Mouse (Mus musculus): Measurements from ENCODE around the gene Fam43b. TPM values are rescaled to one million over a fixed set of nuclear protein-coding genes. Genes with fewer than 3 reads are reported as not detected.

The Fam43b gene
- not detected for polyA plus RNA-seq (2015; fragmentation: Illumina TruSeq; extraction: RNeasy Lipid Tissue Mini Kit (QIAGEN cat#74804); ENCODE audit: insufficient read depth, low replicate concordance)

DNA sequence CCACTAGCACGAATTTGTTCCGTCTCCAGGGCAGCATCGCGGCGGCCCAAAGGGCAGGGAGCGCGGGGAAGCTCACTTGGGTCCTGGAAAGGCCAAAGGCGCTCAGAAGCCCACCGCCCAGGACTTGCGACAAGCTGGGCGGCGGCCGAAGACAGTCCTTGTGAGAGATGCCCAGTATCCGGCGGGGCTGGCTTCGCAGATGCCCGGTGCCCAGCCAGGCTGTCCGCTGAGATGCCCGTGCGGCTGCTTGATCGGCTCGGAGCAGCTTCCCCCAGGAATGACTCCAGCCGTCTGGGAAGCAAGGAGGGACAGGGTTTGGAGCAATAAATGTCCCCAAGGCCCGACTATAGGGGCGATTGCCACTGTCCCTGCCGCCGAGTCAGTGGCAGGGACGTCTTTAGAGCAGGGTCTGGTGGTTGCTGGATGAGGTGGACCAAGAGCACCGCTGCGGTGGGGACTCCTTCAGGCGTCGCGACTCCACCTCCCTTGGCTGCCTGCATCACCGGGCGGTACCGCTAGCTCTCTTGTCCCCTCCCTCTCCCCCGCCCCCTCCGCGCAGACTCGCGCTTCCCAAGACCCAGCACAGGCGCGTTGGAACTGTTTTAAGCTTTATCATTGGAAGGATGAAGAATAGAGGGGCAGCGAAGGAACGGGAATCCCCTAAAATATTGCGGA is at the start of gene Fam43b:
Gene Fam43b, minus strand, starts transcription at position 558 of the 675 bp plus-strand sequence.

DNA sequence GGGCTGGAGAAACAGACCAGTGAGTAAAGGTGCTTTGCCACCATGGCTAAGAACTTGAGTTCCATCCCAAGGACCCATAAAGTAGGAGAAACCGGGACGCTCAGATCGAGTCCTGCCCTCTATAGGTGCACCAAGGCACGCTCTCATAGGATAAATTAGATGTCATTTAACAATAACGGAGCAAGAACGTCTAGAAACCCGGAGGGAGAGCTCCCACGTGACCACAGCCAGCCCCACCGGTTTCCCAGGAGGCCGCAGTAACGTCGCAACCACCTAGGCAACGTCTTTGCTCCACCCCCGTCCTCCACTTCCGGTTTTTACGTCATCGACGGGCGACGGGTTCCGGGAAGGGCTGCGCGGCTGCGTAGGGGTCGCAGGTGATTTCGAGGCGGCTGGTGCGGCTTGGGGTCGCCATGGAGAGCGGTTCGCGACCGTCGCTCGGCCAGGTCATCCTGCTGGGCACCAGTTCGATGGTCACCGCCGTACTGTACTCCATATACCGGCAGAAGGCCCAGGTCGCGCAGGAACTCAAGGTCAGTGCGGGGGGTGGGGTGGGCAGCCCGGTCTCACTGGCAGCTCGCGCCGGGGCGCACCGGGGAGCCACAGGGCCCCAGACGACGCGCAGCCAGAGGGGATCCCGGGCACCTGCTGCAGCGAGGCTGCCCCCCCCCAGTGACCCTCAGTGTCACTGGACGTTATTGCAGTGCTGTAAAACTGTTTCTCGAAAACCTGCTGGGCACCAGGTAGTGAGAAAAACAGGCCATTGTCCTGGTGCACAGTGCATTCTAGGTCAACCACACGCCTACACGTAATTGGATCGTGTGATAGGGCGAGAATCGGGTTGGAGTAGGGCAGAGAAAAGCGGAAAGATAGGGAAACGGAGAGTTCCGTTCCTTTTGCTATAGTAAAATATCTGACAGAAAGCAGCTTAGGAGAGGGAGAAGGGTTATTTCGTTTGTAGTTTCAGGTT is 38.3 kb upstream of the Fam43b start, which contains the start of gene Mul1:
Gene Mul1, plus strand, starts transcription at position 325 of the 970 bp plus-strand sequence.

DNA sequence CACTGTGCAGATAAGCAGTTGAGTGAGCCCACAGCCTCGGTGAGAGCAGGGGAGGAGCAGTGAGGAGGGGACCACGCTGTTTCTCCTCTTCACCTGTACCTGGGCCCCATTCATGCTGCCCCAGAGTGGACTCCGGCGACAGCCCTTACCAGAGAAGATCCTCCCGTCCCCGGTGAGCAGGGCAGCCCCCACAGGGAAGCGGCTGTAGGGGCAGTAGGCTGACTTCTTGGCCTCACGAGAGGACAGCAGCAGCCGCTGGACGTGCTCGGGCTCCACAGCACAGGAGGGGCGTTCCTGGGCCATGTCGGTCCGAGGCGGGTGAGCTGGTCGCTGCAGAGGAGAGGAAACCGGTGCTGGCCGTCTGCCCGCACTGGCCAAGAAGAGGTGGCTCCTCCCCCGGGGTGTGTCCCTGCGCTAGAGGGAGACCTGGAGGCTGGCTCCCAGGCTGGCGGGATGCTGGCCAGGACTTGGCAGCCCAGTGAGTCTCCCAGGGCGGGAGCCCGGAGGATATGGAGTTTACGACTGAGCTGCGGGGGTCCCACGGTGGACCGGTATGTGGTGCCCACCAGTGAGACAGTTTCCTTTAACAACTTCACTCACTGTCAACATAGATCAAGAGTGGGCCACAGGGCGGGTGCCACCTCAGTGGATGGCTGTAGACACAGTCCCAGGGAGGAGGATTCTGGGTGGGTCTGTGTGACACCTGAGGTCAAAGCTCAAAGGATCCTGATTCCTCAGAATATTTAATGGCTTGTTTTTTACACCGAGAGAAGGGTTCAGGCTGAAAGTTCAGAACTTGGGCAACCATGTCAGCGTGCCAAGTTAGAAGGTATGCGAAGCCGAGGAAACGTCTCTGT is 28.5 kb downstream of the Fam43b start, which contains the start of gene Cda:
Gene Cda, minus strand, starts transcription at position 352 of the 857 bp plus-strand sequence.

Other genes starting within 250 kb of the Fam43b start
- 209 TPM for gene Hp1bp3, start 180.2 kb downstream of the Fam43b start, polyA plus RNA-seq (2015; fragmentation: Illumina TruSeq; extraction: RNeasy Lipid Tissue Mini Kit (QIAGEN cat#74804); ENCODE audit: insufficient read depth, low replicate concordance)
- 0.51 TPM for gene Sh2d5, start 146.1 kb downstream of the Fam43b start, polyA plus RNA-seq (2015; fragmentation: Illumina TruSeq; extraction: RNeasy Lipid Tissue Mini Kit (QIAGEN cat#74804); ENCODE audit: insufficient read depth, low replicate concordance)
- 0.21 TPM for gene Kif17, start 146.1 kb downstream of the Fam43b start, polyA plus RNA-seq (2015; fragmentation: Illumina TruSeq; extraction: RNeasy Lipid Tissue Mini Kit (QIAGEN cat#74804); ENCODE audit: insufficient read depth, low replicate concordance)
- gene Ddost, start 91.8 kb downstream of the Fam43b start, polyA plus RNA-seq (2015; fragmentation: Illumina TruSeq; extraction: RNeasy Lipid Tissue Mini Kit (QIAGEN cat#74804); ENCODE audit: insufficient read depth, low replicate concordance) = 67.4 TPM
- 46.5 TPM for gene Pink1, start 70.2 kb downstream of the Fam43b start, polyA plus RNA-seq (2015; fragmentation: Illumina TruSeq; extraction: RNeasy Lipid Tissue Mini Kit (QIAGEN cat#74804); ENCODE audit: insufficient read depth, low replicate concordance)
- gene Cda, start 28.5 kb downstream of the Fam43b start, polyA plus RNA-seq (2015; fragmentation: Illumina TruSeq; extraction: RNeasy Lipid Tissue Mini Kit (QIAGEN cat#74804); ENCODE audit: insufficient read depth, low replicate concordance) = not detected
- 11.3 TPM for gene Mul1, start 38.1 kb upstream of the Fam43b start, polyA plus RNA-seq (2015; fragmentation: Illumina TruSeq; extraction: RNeasy Lipid Tissue Mini Kit (QIAGEN cat#74804); ENCODE audit: insufficient read depth, low replicate concordance)
- gene Camk2n1, start 57.8 kb upstream of the Fam43b start, polyA plus RNA-seq (2015; fragmentation: Illumina TruSeq; extraction: RNeasy Lipid Tissue Mini Kit (QIAGEN cat#74804); ENCODE audit: insufficient read depth, low replicate concordance) = 11.5 TPM
- not detected for gene Vwa5b1, start 239.4 kb upstream of the Fam43b start, polyA plus RNA-seq (2015; fragmentation: Illumina TruSeq; extraction: RNeasy Lipid Tissue Mini Kit (QIAGEN cat#74804); ENCODE audit: insufficient read depth, low replicate concordance)

Measured in spleen, adult 10 weeks (tissue).